Mouse (Mus musculus) spleen, postnatal 36 days (tissue): ENCODE results near the gene Ppp1r1c.

ENCODE experiments used
- DNase-seq, 2 experiments: peaks; one replicate each; pipeline ENCODE4 v3.0.0; 2022; ENCODE audit warnings: low spot score in 2 of 2, mixed read lengths in 1 of 2

Ppp1r1c gene

DNA sequence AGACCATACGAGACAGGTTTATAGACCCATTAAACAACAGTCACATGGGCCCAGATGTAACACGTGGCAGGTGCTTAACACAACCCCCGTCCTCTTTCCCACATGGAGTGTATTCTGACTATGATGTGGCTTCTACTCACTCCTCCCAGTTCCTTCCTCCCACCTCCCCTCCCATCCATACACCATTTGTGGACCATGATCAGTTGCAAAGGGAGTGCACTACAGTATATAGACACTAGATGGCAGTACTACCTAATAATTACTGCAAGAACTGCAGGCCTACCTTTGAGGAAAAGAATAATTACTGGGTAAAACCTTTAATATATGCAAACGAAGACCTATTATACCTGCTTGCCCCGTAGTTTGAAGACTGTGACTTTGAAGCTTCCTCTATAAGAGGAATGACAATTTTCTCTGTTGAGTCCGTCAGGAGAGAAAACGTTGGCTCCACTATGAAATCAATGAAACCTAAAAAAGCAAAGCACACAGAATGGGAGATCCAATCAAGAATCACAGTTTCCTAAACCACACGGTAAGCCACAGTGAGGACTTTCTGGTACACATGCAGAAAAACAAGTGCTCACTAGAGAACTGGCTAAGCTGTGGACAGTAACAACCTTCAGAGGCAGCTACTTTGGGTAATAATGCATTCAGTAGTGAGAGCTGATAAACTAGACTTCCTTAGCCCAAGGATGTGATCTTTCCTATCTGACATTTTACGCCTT, 157.9 kb downstream of the Ppp1r1c start:
- DNase-seq: no peak
